Comparison of ENCODE assay signal across 13 mouse cellular contexts in genomic region chr16:85429173-85429572, GRCm38 (mm10).
DNase-seq lines count a peak whose midpoint lies in the region; ATAC-seq lines count a peak whose summit lies in the region.
"Had no signal": no experiment of that assay in that cellular context is flagged by ENCODE, and none has a peak within 500 bp of the region (broad histone marks: within the 10 kb centered on the region; RNA-seq: fewer than 3 reads in every experiment).

No protein-coding gene starts in this region.

- H3K4me1 ChIP-seq in midbrain, embryonic 11.5 days (ENCODE audit: control insufficient read depth, insufficient read depth, low read length): no peaks in the 10 kb centered on the region
- H3K4me1 ChIP-seq in midbrain, embryonic 10.5 days: no peaks in the 10 kb centered on the region
- no peaks in the 10 kb centered on the region for H3K4me1 ChIP-seq in hindbrain, embryonic 12.5 days
- H3K4me1 ChIP-seq in midbrain, embryonic 14.5 days (ENCODE audit: control insufficient read depth, insufficient read depth, low read length): no peaks in the 10 kb centered on the region
- H3K4me1 ChIP-seq: megakaryocyte, embryonic 14.5 days had no signal

- H3K9ac ChIP-seq in midbrain, embryonic 11.5 days (ENCODE audit: low read length): no peak overlapping the region
- H3K9ac ChIP-seq in hindbrain, embryonic 12.5 days: no peak overlapping the region
- H3K9ac ChIP-seq in midbrain, embryonic 14.5 days (replicated peaks; ENCODE audit: low read length): no peak overlapping the region
- H3K9ac ChIP-seq: lung, embryonic 14.5 days had no signal

- H3K9me3 ChIP-seq in midbrain, embryonic 11.5 days (ENCODE audit: control insufficient read depth, low read length): no peaks in the 10 kb centered on the region
- no peaks in the 10 kb centered on the region for H3K9me3 ChIP-seq in midbrain, embryonic 10.5 days (replicated peaks)
- no peaks in the 10 kb centered on the region for H3K9me3 ChIP-seq in hindbrain, embryonic 12.5 days (replicated peaks)
- no peaks in the 10 kb centered on the region for H3K9me3 ChIP-seq in midbrain, embryonic 14.5 days (ENCODE audit: control insufficient read depth, low read length)

- no peak overlapping the region for H3K27ac ChIP-seq in midbrain, embryonic 11.5 days (ENCODE audit: low read depth, low read length)
- no peak overlapping the region for H3K27ac ChIP-seq in midbrain, embryonic 10.5 days (replicated peaks)
- H3K27ac ChIP-seq in hindbrain, embryonic 12.5 days: no peak overlapping the region
- 0 out of 2 replicates have a peak overlapping the region, but pooled peaks have one; percentile 45 for H3K27ac ChIP-seq in midbrain, embryonic 14.5 days (replicated peaks; ENCODE audit: low read depth, low read length)

- H3K4me3 ChIP-seq in midbrain, embryonic 11.5 days (ENCODE audit: low read depth, low read length): no peak overlapping the region
- no peak overlapping the region for H3K4me3 ChIP-seq in midbrain, embryonic 10.5 days
- H3K4me3 ChIP-seq in hindbrain, embryonic 12.5 days: no peak overlapping the region
- no peak overlapping the region for H3K4me3 ChIP-seq in midbrain, embryonic 14.5 days (replicated peaks; ENCODE audit: low read depth, low read length)
- H3K4me3 ChIP-seq: megakaryocyte, embryonic 14.5 days had no signal

- no peaks in the 10 kb centered on the region for H3K36me3 ChIP-seq in midbrain, embryonic 11.5 days (ENCODE audit: control insufficient read depth, insufficient read depth, low read length)
- H3K36me3 ChIP-seq in midbrain, embryonic 10.5 days: no peaks in the 10 kb centered on the region
- no peaks in the 10 kb centered on the region for H3K36me3 ChIP-seq in hindbrain, embryonic 12.5 days
- H3K36me3 ChIP-seq in midbrain, embryonic 14.5 days (ENCODE audit: control insufficient read depth, insufficient read depth, low read length): no peaks in the 10 kb centered on the region

- no peak overlapping the region for H3K4me2 ChIP-seq in midbrain, embryonic 11.5 days
- no peak overlapping the region for H3K4me2 ChIP-seq in hindbrain, embryonic 12.5 days (replicated peaks)
- no peak overlapping the region for H3K4me2 ChIP-seq in midbrain, embryonic 14.5 days (ENCODE audit: low read length)
- H3K4me2 ChIP-seq: lung, embryonic 14.5 days had no signal

- no peaks in the 10 kb centered on the region for H3K27me3 ChIP-seq in midbrain, embryonic 11.5 days (ENCODE audit: control insufficient read depth, insufficient read depth, low read length)
- H3K27me3 ChIP-seq in midbrain, embryonic 10.5 days (ENCODE audit: low read depth, poor library complexity, severe bottlenecking): no peaks in the 10 kb centered on the region
- H3K27me3 ChIP-seq in hindbrain, embryonic 12.5 days: no peaks in the 10 kb centered on the region
- no peaks in the 10 kb centered on the region for H3K27me3 ChIP-seq in midbrain, embryonic 14.5 days (ENCODE audit: control insufficient read depth, insufficient read depth, low read length)
- H3K27me3 ChIP-seq: megakaryocyte, embryonic 14.5 days had no signal

- DNase-seq in frontal cortex, postnatal 25 days (ENCODE audit: low spot score in 2 of 2): no peak
- no peak for DNase-seq in midbrain, embryonic 11.5 days (ENCODE audit: low spot score, missing footprints)
- DNase-seq in midbrain, embryonic 10.5 days (ENCODE audit: low spot score): no peak
- peak; percentile 62 for DNase-seq in midbrain, embryonic 14.5 days
- no peak for DNase-seq in spleen, postnatal 36 days (ENCODE audit: low spot score in 2 of 2)
- DNase-seq: lung, embryonic 14.5 days; right cerebral cortex, postnatal 14 days; thymus, adult 2 months had no signal

- WGBS in midbrain, embryonic 11.5 days: 40% methylated on average over 3 of the region's 3 CpGs
- WGBS in midbrain, embryonic 10.5 days: 50% methylated on average over 3 of the region's 3 CpGs
- WGBS in hindbrain, embryonic 12.5 days: 18% methylated on average over 3 of the region's 3 CpGs
- WGBS in midbrain, embryonic 14.5 days: 15% methylated on average over 3 of the region's 3 CpGs

- peak; percentile 77 for ATAC-seq in frontal cortex, adult (ENCODE audit: low TSS enrichment)
- ATAC-seq in midbrain, embryonic 11.5 days (ENCODE audit: low FRiP score): peak; percentile 68; the same call in 1 of the 2 replicates
- peak; percentile 74 for ATAC-seq in hindbrain, embryonic 12.5 days (ENCODE audit: low FRiP score)
- ATAC-seq in midbrain, embryonic 14.5 days (ENCODE audit: low FRiP score, low TSS enrichment): no peak
- no peak for ATAC-seq in megakaryocyte, adult 5-6 weeks (ENCODE audit: poor library complexity, severe bottlenecking)
- ATAC-seq: intestine, embryonic 16.5 days had no signal

Comparison
In these comparisons a context has a peak if more than half of its experiments do, and no peak if none do; other contexts are left out.
1. ATAC-seq: peak in frontal cortex, adult (single experiment), midbrain, embryonic 11.5 days (single experiment) and hindbrain, embryonic 12.5 days (single experiment); none in midbrain, embryonic 14.5 days (single experiment) and megakaryocyte, adult 5-6 weeks (single experiment).